Comparison of ENCODE assay signal across 7 mouse cellular contexts in the genomic region with DNA sequence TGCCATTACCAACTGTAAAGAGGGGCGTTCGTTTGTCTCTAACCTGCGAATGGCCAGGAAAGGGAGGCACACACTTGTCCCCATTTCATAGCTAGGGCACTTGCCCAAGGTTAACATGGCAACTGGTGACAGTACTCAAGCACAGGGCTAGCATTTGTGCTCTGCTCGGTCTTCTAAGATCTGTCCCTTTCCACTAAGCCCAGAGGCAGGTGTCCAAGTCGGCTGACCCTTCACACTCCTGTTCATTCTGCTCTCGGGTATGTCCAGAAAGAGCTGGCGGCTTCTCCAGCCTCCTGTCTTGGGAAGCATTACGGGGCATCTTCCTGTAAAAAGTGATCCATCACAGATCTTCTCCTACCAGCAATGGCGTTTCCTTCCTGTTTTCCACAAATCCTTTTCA. TPM values are rescaled to one million over a fixed set of nuclear protein-coding genes. Genes with fewer than 3 reads are reported as not detected.
A peak's percentile ranks its signal among the peaks of the same experiment; 100 is the strongest.
DNase-seq lines count a peak whose midpoint lies in the region; ATAC-seq and TF ChIP-seq lines count a peak whose summit lies in the region.

No protein-coding gene starts in this region.

- H3K4me1 ChIP-seq in lung, postnatal 0 days (ENCODE audit: insufficient read depth, low read depth, low read length), result peaks cover 12% of the 10 kb centered on the region
- H3K4me1 ChIP-seq in forebrain, postnatal 0 days (ENCODE audit: insufficient read depth), result 0 out of 2 replicates have a peak, but pooled peaks cover 9% of the 10 kb centered on the region
- H3K4me1 ChIP-seq in limb, embryonic 11.5 days (ENCODE audit: control insufficient read depth, insufficient read depth, low read length), result peaks cover 26% of the 10 kb centered on the region
- H3K4me1 ChIP-seq in stomach, embryonic 16.5 days (ENCODE audit: control insufficient read depth, insufficient read depth, low read length), result peaks cover 20% of the 10 kb centered on the region

- WGBS in lung, postnatal 0 days, result 21% methylated on average over 9 of the region's 9 CpGs
- WGBS in forebrain, postnatal 0 days, result 38% methylated on average over 9 of the region's 9 CpGs
- WGBS in limb, embryonic 11.5 days, result 39% methylated on average over 9 of the region's 9 CpGs
- WGBS in stomach, embryonic 16.5 days, result 23% methylated on average over 9 of the region's 9 CpGs

- no peak for TF ChIP-seq EP300 in lung, postnatal 0 days (IDR thresholded peaks at IDR 0.05)

- no peaks in the 10 kb centered on the region for H3K9me3 ChIP-seq in lung, postnatal 0 days (ENCODE audit: low read length)
- no peaks in the 10 kb centered on the region for H3K9me3 ChIP-seq in forebrain, postnatal 0 days (ENCODE audit: low read length)
- no peaks in the 10 kb centered on the region for H3K9me3 ChIP-seq in limb, embryonic 11.5 days (ENCODE audit: control insufficient read depth, low read length)
- H3K9me3 ChIP-seq in stomach, embryonic 16.5 days (replicated peaks; ENCODE audit: control insufficient read depth, low read length), result no peaks in the 10 kb centered on the region

- no peak for TF ChIP-seq CTCF in lung, postnatal 0 days (IDR thresholded peaks at IDR 0.05)
- no peak for TF ChIP-seq CTCF in forebrain, postnatal 0 days (IDR thresholded peaks at IDR 0.05; ENCODE audit: low read depth)

- DNase-seq in lung, postnatal 0 days (ENCODE audit: low spot score), result no peak
- DNase-seq in lung, postnatal 25 days (ENCODE audit: low spot score), result no peak
- DNase-seq in forebrain, postnatal 0 days, result no peak
- DNase-seq in limb, embryonic 11.5 days (ENCODE audit: low spot score), result no peak
- DNase-seq in urinary bladder, postnatal 25 days (ENCODE audit: low spot score), result no peak
- no peak for DNase-seq in MN1 (ENCODE audit: low spot score)

- no peak for ATAC-seq in lung, postnatal 0 days
- no peak for ATAC-seq in forebrain, postnatal 0 days
- no peak for ATAC-seq in limb, embryonic 11.5 days (ENCODE audit: insufficient number of reproducible peaks, low FRiP score, low TSS enrichment, low read depth)
- no peak for ATAC-seq in stomach, embryonic 16.5 days (ENCODE audit: insufficient read depth, low FRiP score)

- no peak overlapping the region for H3K9ac ChIP-seq in lung, postnatal 0 days (replicated peaks; ENCODE audit: low read depth)
- peak overlapping the region; percentile 46 for H3K9ac ChIP-seq in forebrain, postnatal 0 days
- no peak overlapping the region for H3K9ac ChIP-seq in limb, embryonic 11.5 days (ENCODE audit: low read length)
- no peak overlapping the region for H3K9ac ChIP-seq in stomach, embryonic 16.5 days (ENCODE audit: low read length)

- no peak overlapping the region for H3K27ac ChIP-seq in lung, postnatal 0 days (ENCODE audit: low read length)
- no peak overlapping the region for H3K27ac ChIP-seq in forebrain, postnatal 0 days (ENCODE audit: low read depth, low read length)
- H3K27ac ChIP-seq in limb, embryonic 11.5 days (replicated peaks; ENCODE audit: low read depth, low read length), result no peak overlapping the region
- no peak overlapping the region for H3K27ac ChIP-seq in stomach, embryonic 16.5 days (ENCODE audit: low read length)

- H3K4me2 ChIP-seq in lung, postnatal 0 days (replicated peaks; ENCODE audit: low read depth, low read length), result peak overlapping the region; percentile 96
- H3K4me2 ChIP-seq in forebrain, postnatal 0 days (ENCODE audit: low read depth), result peak overlapping the region; percentile 79
- H3K4me2 ChIP-seq in limb, embryonic 11.5 days (ENCODE audit: low read depth, severe bottlenecking), result peak overlapping the region; percentile 95; the same call in 1 of the 2 replicates
- peak overlapping the region; percentile 99 for H3K4me2 ChIP-seq in stomach, embryonic 16.5 days (ENCODE audit: low read depth, low read length)

- H3K36me3 ChIP-seq in lung, postnatal 0 days (ENCODE audit: insufficient read depth, low read length), result no peaks in the 10 kb centered on the region
- H3K36me3 ChIP-seq in forebrain, postnatal 0 days (ENCODE audit: insufficient read depth), result no peaks in the 10 kb centered on the region
- H3K36me3 ChIP-seq in limb, embryonic 11.5 days (ENCODE audit: control insufficient read depth, insufficient read depth, low read length), result no peaks in the 10 kb centered on the region
- no peaks in the 10 kb centered on the region for H3K36me3 ChIP-seq in stomach, embryonic 16.5 days (ENCODE audit: control insufficient read depth, insufficient read depth, low read length)

- no peaks in the 10 kb centered on the region for H3K27me3 ChIP-seq in lung, postnatal 0 days (replicated peaks; ENCODE audit: insufficient read depth, low read length)
- 0 out of 2 replicates have a peak, but pooled peaks cover 10% of the 10 kb centered on the region for H3K27me3 ChIP-seq in forebrain, postnatal 0 days (ENCODE audit: insufficient read depth, low read length)
- H3K27me3 ChIP-seq in limb, embryonic 11.5 days (ENCODE audit: control insufficient read depth, insufficient read depth, low read length), result no peaks in the 10 kb centered on the region
- no peaks in the 10 kb centered on the region for H3K27me3 ChIP-seq in stomach, embryonic 16.5 days (ENCODE audit: control insufficient read depth, insufficient read depth, low read length)

- no peak overlapping the region; the same call in 1 of the 2 replicates for H3K4me3 ChIP-seq in lung, postnatal 0 days (ENCODE audit: low read depth, low read length)
- H3K4me3 ChIP-seq in forebrain, postnatal 0 days (ENCODE audit: low read depth, low read length), result peak overlapping the region; percentile 33; the same call in 1 of the 2 replicates
- peak overlapping the region; percentile 49 for H3K4me3 ChIP-seq in limb, embryonic 11.5 days (ENCODE audit: low read depth, low read length)
- peak overlapping the region; percentile 67; the same call in 1 of the 2 replicates for H3K4me3 ChIP-seq in stomach, embryonic 16.5 days (replicated peaks; ENCODE audit: low read length)

RNA-seq across cellular contexts. Expression of a gene that starts 0.4 kb away (rescaled TPM):
- polyA plus RNA-seq in lung, postnatal 0 days (2015; fragmentation: Nextera tagmentation; extraction: Ambion mirVana), result 45.2 and 45.5 TPM in 2 replicates
- total RNA-seq in forebrain, postnatal 0 days (2014; rRNA removed), result 0.90 and 2.9 TPM in 2 replicates
- polyA plus RNA-seq in forebrain, postnatal 0 days (2015; fragmentation: Nextera tagmentation; extraction: Ambion mirVana), result 5.2 and 5.3 TPM in 2 replicates
- polyA plus RNA-seq in limb, embryonic 11.5 days (2014; fragmentation: Nextera tagmentation; extraction: Ambion mirVana), result 24.3 and 25.7 TPM in 2 replicates
- polyA plus RNA-seq in stomach, embryonic 16.5 days (2015; fragmentation: Nextera tagmentation; extraction: Ambion mirVana), result 130 TPM in 2 replicates

RNA-seq across cellular contexts. Expression of a gene that starts 20.4 kb away (rescaled TPM):
- polyA plus RNA-seq in lung, postnatal 0 days (2015; fragmentation: Nextera tagmentation; extraction: Ambion mirVana), result 3.7 and 5.1 TPM in 2 replicates
- 6.1 and 8.2 TPM in 2 replicates for total RNA-seq in forebrain, postnatal 0 days (2014; rRNA removed)
- 5.6 and 10.5 TPM in 2 replicates for polyA plus RNA-seq in forebrain, postnatal 0 days (2015; fragmentation: Nextera tagmentation; extraction: Ambion mirVana)
- polyA plus RNA-seq in limb, embryonic 11.5 days (2014; fragmentation: Nextera tagmentation; extraction: Ambion mirVana), result 0.48 and 1.3 TPM in 2 replicates
- polyA plus RNA-seq in stomach, embryonic 16.5 days (2015; fragmentation: Nextera tagmentation; extraction: Ambion mirVana), result 1.5 and 1.7 TPM in 2 replicates

RNA-seq across cellular contexts. Expression of a gene that starts 34.6 kb away (rescaled TPM):
- 47.1 and 56.0 TPM in 2 replicates for polyA plus RNA-seq in lung, postnatal 0 days (2015; fragmentation: Nextera tagmentation; extraction: Ambion mirVana)
- 99.6 and 116 TPM in 2 replicates for total RNA-seq in forebrain, postnatal 0 days (2014; rRNA removed)
- polyA plus RNA-seq in forebrain, postnatal 0 days (2015; fragmentation: Nextera tagmentation; extraction: Ambion mirVana), result 62.5 and 104 TPM in 2 replicates
- 34.7 and 36.4 TPM in 2 replicates for polyA plus RNA-seq in limb, embryonic 11.5 days (2014; fragmentation: Nextera tagmentation; extraction: Ambion mirVana)
- 38.0 and 38.9 TPM in 2 replicates for polyA plus RNA-seq in stomach, embryonic 16.5 days (2015; fragmentation: Nextera tagmentation; extraction: Ambion mirVana)

RNA-seq across cellular contexts. Expression of a gene that starts 49.6 kb away (rescaled TPM):
- 0.13 and 0.14 TPM in 2 replicates for polyA plus RNA-seq in lung, postnatal 0 days (2015; fragmentation: Nextera tagmentation; extraction: Ambion mirVana)
- 0.31 and 1.1 TPM in 2 replicates for total RNA-seq in forebrain, postnatal 0 days (2014; rRNA removed)
- polyA plus RNA-seq in forebrain, postnatal 0 days (2015; fragmentation: Nextera tagmentation; extraction: Ambion mirVana), result not detected in 2 replicates
- polyA plus RNA-seq in limb, embryonic 11.5 days (2014; fragmentation: Nextera tagmentation; extraction: Ambion mirVana), result 0.81 and 1.5 TPM in 2 replicates
- 0.14 TPM in 1 of 2 replicates, not detected in the other for polyA plus RNA-seq in stomach, embryonic 16.5 days (2015; fragmentation: Nextera tagmentation; extraction: Ambion mirVana)

RNA-seq across cellular contexts. Expression of a gene that starts 51.1 kb away (rescaled TPM):
- polyA plus RNA-seq in lung, postnatal 0 days (2015; fragmentation: Nextera tagmentation; extraction: Ambion mirVana), result 3.1 and 3.9 TPM in 2 replicates
- 34.1 and 56.6 TPM in 2 replicates for total RNA-seq in forebrain, postnatal 0 days (2014; rRNA removed)
- polyA plus RNA-seq in forebrain, postnatal 0 days (2015; fragmentation: Nextera tagmentation; extraction: Ambion mirVana), result 20.9 and 24.1 TPM in 2 replicates
- 0.29 and 0.37 TPM in 2 replicates for polyA plus RNA-seq in limb, embryonic 11.5 days (2014; fragmentation: Nextera tagmentation; extraction: Ambion mirVana)
- polyA plus RNA-seq in stomach, embryonic 16.5 days (2015; fragmentation: Nextera tagmentation; extraction: Ambion mirVana), result 0.91 and 0.99 TPM in 2 replicates
